Mouse (Mus musculus) MEL-GATA-1-ER (cell line): ENCODE data around the gene Lyz1.
"Not testable (repeated sequence)": the region's sequence is repeated elsewhere in the genome, so short reads cannot be mapped to it uniquely, and the experiment has no call there.

Experiments
- DNase-seq: peaks from one replicate; pipeline ENCODE4 v3.0.0-alpha.2; 2012; ENCODE audit warnings: low read depth; ENCODE audit errors: extremely low read depth

The Lyz1 gene

GRCm38 (mm10) chr10:117292671-117293070 is at the start of gene Lyz1:
TSS of gene Lyz1 (minus strand) at chr10:117292868.
- DNase-seq = no peak

- no peak for DNase-seq
Measured at GRCm38 (mm10) chr10:117342406-117342805, 49.7 kb upstream of the Lyz1 start.

GRCm38 (mm10) chr10:117341029-117341428 is 48.4 kb upstream of the Lyz1 start:
- no peak for DNase-seq

DNA sequence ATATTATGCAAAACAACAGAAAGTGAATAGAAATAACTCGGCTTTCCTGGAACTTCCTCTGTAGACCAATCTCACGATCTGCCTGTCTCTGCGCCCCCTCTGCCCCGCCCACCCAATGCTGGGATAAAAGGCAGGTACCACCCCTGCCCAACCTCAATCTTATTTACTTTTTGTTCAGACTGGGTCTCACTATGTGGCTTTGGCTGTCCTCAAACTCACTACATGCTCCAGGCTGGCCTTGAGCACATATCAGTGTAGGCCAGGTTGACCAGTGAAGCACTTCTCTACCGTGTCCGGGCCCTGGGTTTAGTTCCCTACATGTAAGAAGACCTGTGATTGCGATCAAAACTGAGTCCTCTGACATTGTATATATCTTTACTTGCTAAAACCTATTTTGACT is 46.6 kb upstream of the Lyz1 start:
- DNase-seq = no peak

GRCm38 (mm10) chr10:117337946-117338345 is 45.3 kb upstream of the Lyz1 start:
- no peak for DNase-seq

- no peak for DNase-seq
Measured at GRCm38 (mm10) chr10:117335649-117336048, 43.0 kb upstream of the Lyz1 start.

DNA sequence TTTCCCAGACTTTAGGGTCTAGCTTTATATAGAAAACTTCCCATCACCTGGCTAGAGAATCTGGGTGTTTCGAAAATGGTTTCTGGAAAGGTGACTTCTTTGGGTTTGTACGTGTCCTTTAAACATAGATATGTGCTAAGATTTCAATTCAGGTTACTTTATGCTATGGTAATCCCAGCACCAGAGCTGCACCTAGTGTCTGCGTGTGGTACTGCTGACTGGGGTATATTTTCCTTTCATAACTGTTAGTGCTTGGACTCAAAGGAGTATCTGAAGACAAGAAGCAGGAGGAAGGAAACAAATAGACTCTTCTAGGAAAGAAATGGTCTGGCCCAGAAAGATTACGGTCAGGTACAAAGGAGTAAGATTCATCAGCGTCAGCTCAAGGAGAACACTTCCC is 37.9 kb upstream of the Lyz1 start:
- DNase-seq = peak; percentile 18

DNA sequence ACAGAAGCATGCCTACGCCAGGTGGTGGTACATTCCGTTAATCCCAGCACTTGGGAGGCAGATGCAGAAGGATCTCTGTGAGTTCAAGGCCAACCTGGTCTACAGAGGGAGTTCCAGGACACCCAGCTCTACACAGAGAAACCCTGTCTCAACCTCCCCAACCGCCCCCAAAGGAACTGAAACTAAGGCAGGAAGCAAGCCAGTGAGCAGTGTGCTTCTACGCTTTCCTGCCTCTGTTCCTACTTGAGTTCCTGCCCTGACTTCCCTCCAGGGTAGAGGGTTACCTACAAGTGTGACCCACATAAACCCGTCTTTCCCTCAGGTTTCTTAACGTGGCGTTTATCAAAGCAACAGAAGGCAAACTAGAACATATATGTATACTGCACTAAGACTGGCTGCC is 31.1 kb upstream of the Lyz1 start:
- no peak for DNase-seq

- DNase-seq = no peak
Measured at GRCm38 (mm10) chr10:117322630-117323029, 30.0 kb upstream of the Lyz1 start.

- no peak for DNase-seq
Measured at GRCm38 (mm10) chr10:117320571-117320981, 27.9 kb upstream of the Lyz1 start.

DNA sequence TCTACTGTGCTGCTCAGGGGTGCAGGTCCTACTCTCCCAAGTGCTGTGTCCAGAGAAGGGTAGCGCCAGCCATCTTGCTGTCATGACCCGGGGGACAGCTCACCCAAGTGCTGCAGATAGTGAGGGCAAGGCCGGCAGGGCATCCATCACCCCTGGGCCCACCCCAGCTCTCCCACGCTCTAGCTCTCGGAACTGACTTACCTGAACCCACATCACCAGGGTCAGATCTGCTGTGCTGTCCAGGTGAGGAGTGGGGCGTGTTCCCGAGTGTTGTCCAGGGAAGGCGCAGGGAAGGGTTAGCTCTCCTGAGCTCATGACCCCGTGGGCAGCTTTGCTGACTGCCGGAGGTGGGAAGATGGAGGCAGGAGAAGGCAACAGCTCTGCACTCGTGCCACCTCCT is 23.7 kb upstream of the Lyz1 start:
- DNase-seq = no peak

- DNase-seq = no peak
Measured at GRCm38 (mm10) chr10:117313133-117313532, 20.5 kb upstream of the Lyz1 start.

- DNase-seq = no peak
Measured at GRCm38 (mm10) chr10:117312168-117312567, 19.5 kb upstream of the Lyz1 start.

GRCm38 (mm10) chr10:117304371-117304770 is 11.7 kb upstream of the Lyz1 start:
- DNase-seq = no peak

- peak; percentile 79 for DNase-seq
Measured at GRCm38 (mm10) chr10:117301688-117302087, 9.0 kb upstream of the Lyz1 start.

DNA sequence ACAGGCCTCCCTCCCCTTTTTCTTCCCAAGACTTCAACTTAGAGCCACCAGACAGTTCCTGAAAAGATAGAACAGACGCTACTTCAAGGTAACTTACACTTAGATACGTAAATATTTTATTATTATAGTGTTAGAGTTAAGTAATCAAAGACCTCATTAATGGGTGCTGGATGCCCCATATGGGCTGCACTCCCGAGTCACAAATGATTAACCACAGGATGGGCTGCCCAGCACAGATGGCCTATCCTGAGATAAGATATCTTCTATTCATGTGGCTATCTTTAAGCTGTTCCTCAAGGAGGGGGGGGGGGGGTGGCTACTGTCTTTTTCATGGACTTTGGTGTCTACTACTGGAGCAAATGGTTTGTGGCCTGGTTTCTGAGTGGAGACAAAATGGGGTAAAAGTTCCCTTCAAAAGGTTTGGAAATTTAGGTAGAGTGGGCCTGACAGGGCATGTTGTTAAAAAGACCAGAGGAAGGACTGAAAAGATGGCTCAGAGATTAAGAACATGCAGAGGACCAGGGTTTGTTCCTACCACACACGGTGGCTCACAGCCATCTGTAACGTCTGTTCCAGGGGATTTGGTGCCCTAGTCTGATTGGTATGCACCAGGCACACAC is 7.3 kb upstream of the Lyz1 start:
- DNase-seq = no peak

DNA sequence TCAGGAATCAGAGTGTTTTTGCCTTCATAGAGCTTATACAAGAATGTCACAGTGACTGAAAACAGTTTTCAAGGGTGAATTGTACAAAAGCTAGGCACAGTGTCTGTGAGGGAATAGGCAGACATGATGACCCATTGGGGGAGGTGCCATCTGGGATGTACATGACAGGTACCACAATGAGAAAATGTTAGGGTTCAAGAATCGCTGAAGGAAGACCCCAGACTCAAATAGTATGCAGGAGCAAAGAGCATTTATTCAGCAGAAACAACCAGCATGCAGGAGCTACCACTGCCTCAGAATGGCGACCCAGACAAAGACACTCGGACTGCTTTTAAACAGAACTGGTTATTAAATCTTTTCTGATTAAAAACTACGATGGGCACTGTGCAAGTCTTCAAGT is 6.4 kb upstream of the Lyz1 start:
- DNase-seq = no peak

DNA sequence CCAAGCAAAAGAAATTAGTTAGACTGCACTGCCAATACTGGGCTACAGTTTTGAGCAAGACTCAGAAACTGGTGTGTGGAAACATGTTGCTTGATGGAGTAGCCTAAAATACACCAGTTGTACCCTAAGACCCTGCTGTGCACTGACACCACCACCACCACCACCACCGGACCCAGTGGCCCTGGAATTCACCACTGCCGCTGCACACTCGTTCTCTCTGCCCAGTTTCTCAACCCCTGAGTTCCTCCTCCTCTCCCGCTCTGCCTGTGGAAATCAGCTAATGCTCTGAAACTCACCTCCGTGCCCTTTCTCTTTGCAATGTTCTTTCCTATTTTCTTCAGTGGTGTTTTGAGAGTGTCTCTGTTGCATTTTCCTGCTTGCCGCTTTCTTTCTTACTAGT is 5.7 kb upstream of the Lyz1 start:
- no peak for DNase-seq

DNA sequence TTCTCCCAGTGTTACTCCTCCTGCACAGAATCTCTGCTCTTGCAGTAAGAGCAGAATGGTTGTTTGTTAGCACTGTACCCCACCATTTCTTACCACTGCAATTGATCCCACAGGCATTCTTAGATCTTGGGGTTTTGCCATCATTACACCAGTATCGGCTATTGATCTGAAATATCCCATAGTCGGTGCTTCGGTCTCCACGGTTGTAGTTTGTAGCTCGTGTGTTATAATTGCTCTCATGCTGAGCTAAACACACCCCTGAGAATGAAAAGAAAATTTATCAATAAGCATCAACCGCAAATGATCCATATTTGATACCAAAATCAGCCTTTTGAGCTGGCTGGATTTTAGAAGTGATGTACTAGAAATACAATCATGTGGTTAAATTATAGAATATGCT is 1.7 kb downstream of the Lyz1 start:
- not testable (repeated sequence) for DNase-seq

GRCm38 (mm10) chr10:117290046-117290870 is 2.4 kb downstream of the Lyz1 start:
- DNase-seq = no peak

DNA sequence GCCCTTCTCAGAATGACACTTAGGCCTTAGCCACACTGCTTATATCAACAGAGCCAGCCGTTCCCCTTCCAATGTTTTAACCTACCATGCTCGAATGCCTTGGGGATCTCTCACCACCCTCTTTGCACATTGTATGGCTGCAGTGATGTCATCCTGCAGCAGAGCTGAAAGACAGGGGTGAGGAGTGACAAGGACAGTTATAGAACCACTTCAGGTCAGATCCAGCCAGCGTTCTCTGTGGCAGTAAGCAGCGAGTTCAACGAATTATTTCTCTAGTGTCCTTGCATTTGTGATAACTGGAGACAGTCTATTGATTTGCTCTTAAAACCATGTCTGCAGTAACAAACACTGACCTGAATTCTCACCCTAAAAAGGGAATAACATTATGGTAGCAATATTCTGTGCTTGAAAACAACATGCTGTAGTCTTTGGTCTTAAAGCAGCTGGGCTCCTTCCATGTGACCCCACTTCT is 3.6 kb downstream of the Lyz1 start:
- not testable (repeated sequence) for DNase-seq

DNA sequence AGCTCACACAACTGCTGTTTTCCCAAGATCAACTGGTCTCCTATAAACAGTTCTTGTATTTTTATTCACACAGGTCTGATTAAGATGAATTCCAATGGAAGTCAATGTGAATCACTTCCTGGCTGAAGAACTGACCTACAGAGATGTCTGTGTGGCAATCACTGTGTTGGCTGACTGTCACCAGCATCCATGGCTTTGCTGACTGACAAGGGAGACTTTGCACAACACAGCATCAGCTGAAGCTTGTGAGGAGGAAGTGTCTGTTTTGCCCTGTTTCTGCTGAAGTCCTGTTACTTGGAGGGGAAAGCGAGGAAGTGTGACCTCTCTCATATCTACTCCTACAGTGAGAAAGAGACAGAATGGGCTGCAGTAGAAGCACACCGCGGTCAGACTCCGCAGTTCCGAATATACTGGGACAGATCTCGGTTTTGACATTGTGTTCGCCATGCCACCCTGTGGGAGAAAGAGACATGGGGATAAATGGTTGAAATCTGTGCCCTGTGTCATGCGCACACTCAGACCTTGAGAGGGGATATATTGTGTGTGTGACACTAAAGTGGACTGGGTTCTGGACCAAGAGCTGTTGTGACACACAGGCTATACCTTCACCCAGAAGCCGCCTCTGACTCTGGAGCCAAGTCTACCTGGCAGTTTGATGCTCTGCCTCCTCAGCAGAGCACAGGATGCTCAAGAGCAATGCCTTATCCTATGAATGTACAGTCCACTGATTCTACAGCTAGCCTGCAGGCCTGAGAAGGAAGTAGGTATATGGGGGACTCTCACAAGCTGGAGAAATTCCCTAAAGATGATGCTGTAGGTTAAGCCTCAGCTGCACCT is 4.3 kb downstream of the Lyz1 start:
- DNase-seq = no peak
